Mouse (Mus musculus) heart, embryonic 10.5 days (tissue): ENCODE measurements at regions not wholly inside any gene's neighbourhood (a gene's known extent, or its start where the extent isn't known, plus 50 kb on each side); places are given as distances from the start of the nearest gene placed in this dataset.

Experiments
- DNase-seq: peaks from one replicate; pipeline ENCODE4 v3.0.0-alpha.2; 2017; ENCODE audit warnings: low spot score
- H3K27ac ChIP-seq: fragments of 300-500 bp; sonication (generic); 2 replicates; pipeline ENCODE4 v1.5.1; 2016; ENCODE audit warnings: mild to moderate bottlenecking
- H3K27me3 ChIP-seq: fragments of 300-500 bp; sonication (generic); 2 replicates; pipeline ENCODE4 v1.6.1; 2016; ENCODE audit warnings: mild to moderate bottlenecking; ENCODE audit not compliant: poor library complexity, insufficient read depth, severe bottlenecking
- H3K36me3 ChIP-seq: fragments of 300-500 bp; sonication (generic); 2 replicates; pipeline ENCODE4 v1.6.1; 2016; ENCODE audit warnings: mild to moderate bottlenecking, moderate library complexity
- H3K4me1 ChIP-seq: fragments of 300-500 bp; sonication (generic); 2 replicates; pipeline ENCODE4 v1.6.1; 2016; ENCODE audit warnings: mild to moderate bottlenecking
- H3K4me3 ChIP-seq: fragments of 300-500 bp; sonication (generic); 2 replicates; pipeline ENCODE4 v1.5.1; 2016; ENCODE audit warnings: mild to moderate bottlenecking, moderate library complexity
- H3K9me3 ChIP-seq: fragments of 300-500 bp; sonication (generic); 2 replicates; pipeline ENCODE4 v1.6.1; 2016; ENCODE audit warnings: mild to moderate bottlenecking, moderate library complexity
- WGBS: fragments of 180-500 bp; shearing (Covaris S2); methylation state at CpG from one replicate; pipeline ENCODE4 v1.1.7; 2016; 5-methylcytosine and 5-hydroxymethylcytosine counted together

- H3K36me3 ChIP-seq: no peaks in the 10 kb centered on the region
- H3K4me3 ChIP-seq: no peak overlapping the region
- peaks cover 10% of the 10 kb centered on the region for H3K4me1 ChIP-seq
- DNase-seq: no peak
- H3K27me3 ChIP-seq: no peaks in the 10 kb centered on the region
- H3K27ac ChIP-seq: no peak overlapping the region
- 84% methylated on average over 3 of the region's 3 CpGs for WGBS
- H3K9me3 ChIP-seq: no peaks in the 10 kb centered on the region
Observed at GRCm38 (mm10) chr8:79449453-79449852, 50.1 kb upstream of the Smad1 start.
